Mouse (Mus musculus) monocyte, adult 5-6 weeks (primary cell): ENCODE measurements around the gene Lmo2. TPM values are rescaled to one million over a fixed set of nuclear protein-coding genes. Genes with fewer than 3 reads are reported as not detected.

ENCODE experiments used
- ATAC-seq: fragments of 153-309, 156-312 bp; replicated peaks from 2 replicates; pipeline ENCODE4 v1.8.0; 2017; ENCODE audit warnings: mild to moderate bottlenecking; ENCODE audit not compliant: low TSS enrichment, insufficient number of reproducible peaks, severe bottlenecking, poor library complexity, low FRiP score
- total RNA-seq: library from RNA; stranded (forward); fragments of 200-1000, 200-491, 200-594 nt; gene quantifications from 3 replicates; pipeline ENCODE4 v1.2.3, GENCODE M21; 2017

Gene Lmo2
- total RNA-seq, 1 experiment from 2014 or later, result 71.8 TPM

GRCm38 (mm10) chr2:104023096-104023495, 65.3 kb downstream of the Lmo2 start:
- ATAC-seq, result no peak

- ATAC-seq, result no peak
These were observed 66.9 kb downstream of the Lmo2 start for GRCm38 (mm10) chr2:104024656-104025055.

GRCm38 (mm10) chr2:104027458-104028138, 69.8 kb downstream of the Lmo2 start, which contains the start of gene Fbxo3:
Gene Fbxo3, plus strand, starts transcription at chr2:104027721.
- ATAC-seq, result peak; percentile 72

GRCm38 (mm10) chr2:104028139-104028723, 70.4 kb downstream of the Lmo2 start, which contains the start of gene 4931422A03Rik:
Gene 4931422A03Rik, minus strand, starts transcription at chr2:104028361.
- ATAC-seq, result peak; percentile 40

DNA sequence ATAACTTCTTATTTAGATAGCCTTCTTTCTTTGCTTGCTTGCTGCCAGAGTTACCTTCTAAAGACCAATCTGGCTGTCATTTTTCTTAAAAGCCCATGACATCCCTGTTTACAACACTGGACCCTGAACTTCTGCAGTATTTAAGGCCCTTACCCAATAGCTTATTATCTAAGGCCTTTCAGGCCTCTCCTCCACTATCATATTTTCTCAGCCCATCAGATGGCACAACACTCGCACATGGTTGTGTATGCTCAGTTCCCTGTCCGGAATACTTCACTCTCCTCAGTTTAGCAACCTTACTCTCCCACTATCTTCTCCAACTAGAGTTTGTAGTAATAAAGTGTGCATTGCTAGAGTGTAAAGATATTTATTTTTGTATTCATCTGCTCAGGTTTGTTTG, 71.3 kb downstream of the Lmo2 start:
- no peak for ATAC-seq

DNA sequence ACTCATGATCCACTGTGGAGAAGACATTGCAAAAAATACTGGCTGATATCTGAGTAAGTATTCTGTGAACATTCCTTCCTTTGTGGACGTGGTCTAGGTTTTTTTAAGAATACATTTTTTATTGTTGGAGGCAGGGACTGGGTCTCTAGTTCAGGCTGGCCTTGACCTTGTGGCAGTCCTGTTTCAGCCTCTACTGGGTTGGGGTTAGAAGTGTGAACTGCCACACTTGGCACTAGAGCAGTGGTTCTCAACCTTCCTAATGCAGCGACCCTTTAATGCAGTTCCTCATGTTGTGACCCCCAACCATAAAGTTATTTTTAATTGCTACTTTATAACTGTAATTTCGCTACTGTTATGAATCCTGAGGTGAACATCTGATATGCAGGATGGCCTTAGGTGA, 72.6 kb downstream of the Lmo2 start:
- no peak for ATAC-seq

Other genes with a start within 250 kb of the Lmo2 start
- 25.1 to 46.8 TPM (median 32.7 TPM) in 3 replicates for gene Nat10, start 196.7 kb upstream of the Lmo2 start, total RNA-seq
- 252 to 314 TPM (median 306 TPM) in 3 replicates for gene Caprin1, start 160.3 kb upstream of the Lmo2 start, total RNA-seq
- gene Fbxo3, start 69.7 kb downstream of the Lmo2 start, total RNA-seq, result 38.1 to 50.3 TPM (median 42.5 TPM) in 3 replicates
- not detected in 3 replicates for gene 4931422A03Rik, start 70.4 kb downstream of the Lmo2 start, total RNA-seq
- 0.87 TPM in 1 of 3 replicates, not detected in the others for gene Gm10912, start 107.8 kb downstream of the Lmo2 start, total RNA-seq
- not detected in 3 replicates for gene Gm10799, start 110.6 kb downstream of the Lmo2 start, total RNA-seq
- gene Cd59b, start 111.9 kb downstream of the Lmo2 start, total RNA-seq, result 2.6 to 7.2 TPM in 2 of 3 replicates, not detected in the other
- 1.4 to 3.9 TPM (median 1.8 TPM) in 3 replicates for gene Cd59a, start 137.8 kb downstream of the Lmo2 start, total RNA-seq
- not detected in 3 replicates for gene A930018P22Rik, start 164.8 kb downstream of the Lmo2 start, total RNA-seq